Mouse (Mus musculus): ENCODE data around the gene Lhx6. TPM values are rescaled to one million over a fixed set of nuclear protein-coding genes. Genes with fewer than 3 reads are reported as not detected.

Lhx6 gene
- total and polyA plus RNA-seq, 2 experiments from 2014 or later: 1.8 to 9.2 TPM

DNA sequence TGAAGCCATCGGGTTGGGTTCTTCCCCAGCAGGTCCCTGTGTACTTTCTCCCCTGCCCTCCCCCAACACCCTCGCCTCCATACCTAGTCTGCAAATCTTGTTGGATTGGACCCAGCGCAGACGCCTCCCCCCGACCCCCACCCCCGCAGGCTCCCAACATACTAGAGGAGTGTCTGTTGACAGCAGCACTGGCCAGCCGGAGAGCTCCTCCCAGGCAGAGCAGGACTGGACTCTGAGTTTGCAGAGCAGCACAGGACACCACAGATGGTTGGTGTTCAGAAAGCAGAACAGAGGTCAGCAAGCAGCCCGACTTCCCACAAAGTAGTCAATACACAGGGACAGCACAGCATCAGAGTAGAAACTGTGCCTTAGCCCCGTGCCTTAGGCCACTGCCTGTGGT lies 23.8 kb downstream of the Lhx6 start:
- no peak overlapping the region for H3K4me2 ChIP-seq (ENCODE audit: low read depth, low read length)
- 0 out of 2 replicates have a peak, but pooled peaks cover 11% of the 10 kb centered on the region for H3K27me3 ChIP-seq (ENCODE audit: control insufficient read depth, insufficient read depth, low read length)
- TF ChIP-seq EP300 (IDR thresholded peaks at IDR 0.05; ENCODE audit: low read depth) (no peak), CTCF (IDR thresholded peaks at IDR 0.05; ENCODE audit: low read depth) (no peak)
- WGBS: 18% methylated on average over 9 of the region's 9 CpGs
- ATAC-seq (ENCODE audit: insufficient read depth, low read depth) (no peak; the same call in 1 of the 2 replicates), DNase-seq (ENCODE audit: low spot score) (no peak)
- H3K9ac ChIP-seq (replicated peaks; ENCODE audit: low read depth, low read length): no peak overlapping the region
- no peaks in the 10 kb centered on the region for H3K36me3 ChIP-seq (replicated peaks; ENCODE audit: control insufficient read depth, insufficient read depth, low read length)
- H3K9me3 ChIP-seq (replicated peaks; ENCODE audit: control insufficient read depth, low read length): no peaks in the 10 kb centered on the region
- no peaks in the 10 kb centered on the region; the same call in 1 of the 2 replicates for H3K4me1 ChIP-seq (ENCODE audit: control insufficient read depth, insufficient read depth)
- no peak overlapping the region for H3K27ac ChIP-seq (ENCODE audit: low read depth)
- no peak overlapping the region for H3K4me3 ChIP-seq (ENCODE audit: low read depth, low read length)

DNA sequence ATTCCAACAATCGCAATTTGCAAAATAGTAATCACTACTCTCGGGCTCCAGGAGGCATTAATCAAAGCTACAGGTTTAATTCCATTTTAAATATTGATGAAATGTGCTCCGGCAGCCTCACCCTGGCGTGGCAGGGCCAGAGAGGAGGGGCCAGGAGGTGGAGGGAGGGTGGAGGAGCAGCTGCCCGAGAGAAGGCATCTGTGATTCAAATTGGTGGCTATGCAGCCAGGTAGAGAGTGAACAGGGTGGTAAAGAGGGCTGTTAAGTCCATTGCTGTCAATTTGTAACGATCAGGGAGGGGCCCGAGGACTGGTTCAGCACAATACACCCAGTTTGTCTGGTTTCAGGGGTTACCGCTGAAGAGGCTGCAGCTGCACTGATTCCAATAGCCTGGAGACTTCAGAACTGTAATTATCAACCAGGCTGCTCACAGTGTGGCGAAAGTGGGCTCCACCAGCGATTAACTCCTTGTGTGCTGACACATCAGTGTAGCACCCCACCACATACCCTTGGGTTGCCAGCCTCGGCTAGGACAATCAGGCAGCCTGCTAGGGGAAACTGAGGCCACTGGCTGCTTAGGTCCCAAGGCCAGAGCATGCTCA lies 27.9 kb downstream of the Lhx6 start:
- DNase-seq (ENCODE audit: low spot score) (no peak), ATAC-seq (ENCODE audit: insufficient read depth, low read depth) (no peak)
- H3K9me3 ChIP-seq (replicated peaks; ENCODE audit: control insufficient read depth, low read length): no peaks in the 10 kb centered on the region
- H3K9ac ChIP-seq (replicated peaks; ENCODE audit: low read depth, low read length): no peak overlapping the region
- no peak overlapping the region for H3K27ac ChIP-seq (ENCODE audit: low read depth)
- H3K4me1 ChIP-seq (ENCODE audit: control insufficient read depth, insufficient read depth): no peaks in the 10 kb centered on the region
- H3K27me3 ChIP-seq (ENCODE audit: control insufficient read depth, insufficient read depth, low read length): 0 out of 2 replicates have a peak, but pooled peaks cover 4% of the 10 kb centered on the region
- WGBS: 30% methylated on average over 11 of the region's 11 CpGs
- H3K4me2 ChIP-seq (ENCODE audit: low read depth, low read length): no peak overlapping the region
- TF ChIP-seq EP300 (IDR thresholded peaks at IDR 0.05; ENCODE audit: low read depth): no peak
- TF ChIP-seq CTCF (IDR thresholded peaks at IDR 0.05; ENCODE audit: low read depth): no peak
- H3K4me3 ChIP-seq (ENCODE audit: low read depth, low read length): no peak overlapping the region
- H3K36me3 ChIP-seq (replicated peaks; ENCODE audit: control insufficient read depth, insufficient read depth, low read length): no peaks in the 10 kb centered on the region

GRCm38 (mm10) chr2:36075210-36075609 lies 30.0 kb downstream of the Lhx6 start:
- DNase-seq (ENCODE audit: low spot score) (no peak), ATAC-seq (ENCODE audit: insufficient read depth, low read depth) (no peak)
- WGBS: 79% methylated on average over 5 of the region's 5 CpGs
- H3K4me1 ChIP-seq (ENCODE audit: control insufficient read depth, insufficient read depth): no peaks in the 10 kb centered on the region
- H3K4me2 ChIP-seq (ENCODE audit: low read depth, low read length): no peak overlapping the region
- 0 out of 2 replicates have a peak, but pooled peaks cover 4% of the 10 kb centered on the region for H3K27me3 ChIP-seq (ENCODE audit: control insufficient read depth, insufficient read depth, low read length)
- no peak overlapping the region for H3K4me3 ChIP-seq (ENCODE audit: low read depth, low read length)
- H3K9me3 ChIP-seq (replicated peaks; ENCODE audit: control insufficient read depth, low read length): no peaks in the 10 kb centered on the region
- H3K36me3 ChIP-seq (replicated peaks; ENCODE audit: control insufficient read depth, insufficient read depth, low read length): no peaks in the 10 kb centered on the region
- no peak overlapping the region for H3K27ac ChIP-seq (ENCODE audit: low read depth)
- TF ChIP-seq EP300 (IDR thresholded peaks at IDR 0.05; ENCODE audit: low read depth) (no peak), CTCF (IDR thresholded peaks at IDR 0.05; ENCODE audit: low read depth) (no peak)
- H3K9ac ChIP-seq (replicated peaks; ENCODE audit: low read depth, low read length): no peak overlapping the region

DNA sequence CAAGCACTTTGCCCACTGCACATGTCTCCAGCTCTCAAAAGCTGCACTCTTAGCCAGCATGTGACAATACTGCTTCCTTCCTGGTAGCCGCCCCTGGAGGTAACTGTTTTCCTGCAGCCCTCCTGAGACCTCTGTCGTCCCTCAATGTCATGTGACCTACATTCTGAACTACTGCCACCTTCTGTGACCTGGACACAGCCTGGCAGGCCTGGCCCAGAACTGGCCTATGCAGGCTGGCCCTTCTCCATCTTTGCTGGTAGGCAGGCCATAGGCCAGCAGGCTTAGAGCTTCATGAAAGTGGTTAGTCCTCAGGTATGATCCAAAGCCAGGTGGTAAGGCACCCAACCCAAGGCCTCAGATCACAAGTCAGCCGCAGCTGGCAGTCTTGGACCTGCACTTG lies 31.4 kb downstream of the Lhx6 start:
- WGBS: 50% methylated on average over 3 of the region's 3 CpGs
- no peak for ATAC-seq (ENCODE audit: insufficient read depth, low read depth)

DNA sequence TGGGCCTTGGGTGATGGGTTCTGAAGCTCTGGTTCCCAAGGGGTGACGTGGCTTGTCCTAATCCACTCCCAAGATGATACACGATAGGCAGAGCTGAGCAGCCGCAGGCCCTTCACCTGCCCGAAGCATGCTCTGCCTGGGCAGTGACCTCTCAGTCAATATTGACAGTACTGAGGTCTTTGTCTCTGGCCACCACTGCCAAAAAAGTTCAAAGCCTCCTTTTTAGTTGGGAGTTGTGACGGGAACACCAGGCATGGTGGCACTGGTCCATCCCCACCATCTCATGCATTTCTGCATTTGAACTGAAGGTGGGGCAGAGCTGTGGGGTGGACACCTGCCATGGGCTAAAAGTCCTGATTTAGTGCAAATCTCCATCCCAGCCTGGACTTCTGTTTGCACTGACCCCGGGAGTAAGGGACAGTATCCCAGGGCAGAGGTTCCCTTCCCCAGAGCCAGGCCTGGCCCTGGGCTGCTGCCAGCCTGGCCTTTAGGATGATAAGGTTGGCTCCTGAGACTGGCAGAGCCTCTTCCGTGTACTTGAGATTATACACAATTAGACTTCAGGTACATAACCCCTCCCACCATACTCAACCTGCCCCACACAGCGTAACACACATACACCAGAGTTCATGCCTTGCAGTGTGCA lies 33.4 kb downstream of the Lhx6 start:
- Histone ChIP-seq H3K4me3 (ENCODE audit: low read depth, low read length) (no peak overlapping the region), H3K4me2 (ENCODE audit: low read depth, low read length) (no peak overlapping the region), H3K27ac (ENCODE audit: low read depth) (no peak overlapping the region), H3K9me3 (replicated peaks; ENCODE audit: control insufficient read depth, low read length) (no peaks in the 10 kb centered on the region), H3K9ac (replicated peaks; ENCODE audit: low read depth, low read length) (no peak overlapping the region), H3K36me3 (replicated peaks; ENCODE audit: control insufficient read depth, insufficient read depth, low read length) (no peaks in the 10 kb centered on the region), H3K27me3 (ENCODE audit: control insufficient read depth, insufficient read depth, low read length) (no peaks in the 10 kb centered on the region), H3K4me1 (ENCODE audit: control insufficient read depth, insufficient read depth) (no peaks in the 10 kb centered on the region)
- ATAC-seq (ENCODE audit: insufficient read depth, low read depth) (no peak; the same call in 1 of the 2 replicates), DNase-seq (ENCODE audit: low spot score) (no peak)
- TF ChIP-seq CTCF (IDR thresholded peaks at IDR 0.05; ENCODE audit: low read depth) (no peak), EP300 (IDR thresholded peaks at IDR 0.05; ENCODE audit: low read depth) (no peak)
- 75% methylated on average over 8 of the region's 8 CpGs for WGBS

More for the DNA sequence above, 31.4 kb downstream of the Lhx6 start:
- TF ChIP-seq EP300 (IDR thresholded peaks at IDR 0.05; ENCODE audit: low read depth): no peak
- no peak for TF ChIP-seq CTCF (IDR thresholded peaks at IDR 0.05; ENCODE audit: low read depth)
- Histone ChIP-seq H3K4me1 (ENCODE audit: control insufficient read depth, insufficient read depth) (no peaks in the 10 kb centered on the region), H3K27ac (ENCODE audit: low read depth) (no peak overlapping the region), H3K4me3 (ENCODE audit: low read depth, low read length) (no peak overlapping the region), H3K36me3 (replicated peaks; ENCODE audit: control insufficient read depth, insufficient read depth, low read length) (no peaks in the 10 kb centered on the region), H3K27me3 (ENCODE audit: control insufficient read depth, insufficient read depth, low read length) (0 out of 2 replicates have a peak, but pooled peaks cover 4% of the 10 kb centered on the region), H3K4me2 (ENCODE audit: low read depth, low read length) (no peak overlapping the region), H3K9me3 (replicated peaks; ENCODE audit: control insufficient read depth, low read length) (no peaks in the 10 kb centered on the region), H3K9ac (replicated peaks; ENCODE audit: low read depth, low read length) (no peak overlapping the region)
- DNase-seq (ENCODE audit: low spot score): no peak

All from heart, postnatal 0 days (tissue).